Mouse (Mus musculus): ENCODE measurements at regions not wholly inside any gene's neighbourhood (a gene's known extent, or its start where the extent isn't known, plus 50 kb on each side); places are given as distances from the start of the nearest gene placed in this dataset.

GRCm38 (mm10) chr2:72794501-72794900 lies 185.7 kb downstream of the Sp3 start:
- TF ChIP-seq CTCF (IDR thresholded peaks at IDR 0.05; ENCODE audit: control insufficient read depth, insufficient read depth, insufficient replicate concordance, low read depth, low read length) (no peak), POLR2A (IDR thresholded peaks at IDR 0.05; ENCODE audit: control insufficient read depth, low read depth, low read length) (no peak)
- no peaks in the 10 kb centered on the region for H3K36me3 ChIP-seq (ENCODE audit: control insufficient read depth, insufficient read depth, low read length)
- no peaks in the 10 kb centered on the region for H3K4me1 ChIP-seq (ENCODE audit: control insufficient read depth, insufficient read depth, low read length)
- no peak overlapping the region for H3K27ac ChIP-seq (ENCODE audit: control insufficient read depth, insufficient read depth, low read depth, low read length)
- no peaks in the 10 kb centered on the region for H3K27me3 ChIP-seq (ENCODE audit: control insufficient read depth, insufficient read depth, low read length)
- no peak overlapping the region for H3K4me3 ChIP-seq (ENCODE audit: control insufficient read depth, low read depth, low read length)

GRCm38 (mm10) chr2:72797002-72797718 lies 183.1 kb downstream of the Sp3 start:
- Histone ChIP-seq H3K4me3 (ENCODE audit: control insufficient read depth, low read depth, low read length) (no peak overlapping the region), H3K27me3 (ENCODE audit: control insufficient read depth, insufficient read depth, low read length) (no peaks in the 10 kb centered on the region), H3K4me1 (ENCODE audit: control insufficient read depth, insufficient read depth, low read length) (no peaks in the 10 kb centered on the region), H3K36me3 (ENCODE audit: control insufficient read depth, insufficient read depth, low read length) (no peaks in the 10 kb centered on the region), H3K27ac (ENCODE audit: control insufficient read depth, insufficient read depth, low read depth, low read length) (no peak overlapping the region)
- no peak for TF ChIP-seq CTCF (IDR thresholded peaks at IDR 0.05; ENCODE audit: control insufficient read depth, insufficient read depth, insufficient replicate concordance, low read depth, low read length)
- no peak for TF ChIP-seq POLR2A (IDR thresholded peaks at IDR 0.05; ENCODE audit: control insufficient read depth, low read depth, low read length)

DNA sequence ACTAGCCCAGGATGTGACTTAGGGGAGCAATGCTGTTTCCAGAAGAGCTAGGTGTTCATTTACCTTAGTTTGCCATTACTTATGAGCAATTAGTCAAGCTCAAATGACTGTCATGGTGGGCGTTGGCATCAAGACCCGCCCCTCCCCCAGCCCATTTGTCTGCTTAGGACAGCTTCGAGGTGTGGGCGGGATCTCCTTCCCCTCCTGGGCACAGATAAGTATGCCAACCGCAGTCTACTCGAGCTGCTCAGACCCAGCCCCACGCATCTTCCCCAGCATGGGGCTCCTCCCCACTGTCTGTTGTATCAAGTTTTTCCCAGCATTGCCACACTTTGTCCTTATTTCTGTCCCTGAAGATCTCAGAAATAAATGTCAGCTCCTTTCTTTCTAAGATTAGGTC lies 179.6 kb downstream of the Sp3 start:
- no peak overlapping the region for H3K27ac ChIP-seq (ENCODE audit: control insufficient read depth, insufficient read depth, low read depth, low read length)
- no peaks in the 10 kb centered on the region for H3K27me3 ChIP-seq (ENCODE audit: control insufficient read depth, insufficient read depth, low read length)
- H3K4me3 ChIP-seq (ENCODE audit: control insufficient read depth, low read depth, low read length), result no peak overlapping the region
- TF ChIP-seq POLR2A (IDR thresholded peaks at IDR 0.05; ENCODE audit: control insufficient read depth, low read depth, low read length), result no peak
- TF ChIP-seq CTCF (IDR thresholded peaks at IDR 0.05; ENCODE audit: control insufficient read depth, insufficient read depth, insufficient replicate concordance, low read depth, low read length), result no peak
- H3K36me3 ChIP-seq (ENCODE audit: control insufficient read depth, insufficient read depth, low read length), result no peaks in the 10 kb centered on the region
- H3K4me1 ChIP-seq (ENCODE audit: control insufficient read depth, insufficient read depth, low read length), result no peaks in the 10 kb centered on the region

GRCm38 (mm10) chr2:72813282-72813974 lies 166.8 kb downstream of the Sp3 start:
- TF ChIP-seq POLR2A (IDR thresholded peaks at IDR 0.05; ENCODE audit: control insufficient read depth, low read depth, low read length), result no peak
- TF ChIP-seq CTCF (IDR thresholded peaks at IDR 0.05; ENCODE audit: control insufficient read depth, insufficient read depth, insufficient replicate concordance, low read depth, low read length), result no peak
- Histone ChIP-seq H3K27ac (ENCODE audit: control insufficient read depth, insufficient read depth, low read depth, low read length) (no peak overlapping the region), H3K36me3 (ENCODE audit: control insufficient read depth, insufficient read depth, low read length) (no peaks in the 10 kb centered on the region), H3K4me3 (ENCODE audit: control insufficient read depth, low read depth, low read length) (no peak overlapping the region), H3K27me3 (ENCODE audit: control insufficient read depth, insufficient read depth, low read length) (no peaks in the 10 kb centered on the region), H3K4me1 (ENCODE audit: control insufficient read depth, insufficient read depth, low read length) (no peaks in the 10 kb centered on the region)

- H3K4me1 ChIP-seq (ENCODE audit: control insufficient read depth, insufficient read depth, low read length), result no peaks in the 10 kb centered on the region
- no peak overlapping the region for H3K4me3 ChIP-seq (ENCODE audit: control insufficient read depth, low read depth, low read length)
- no peak overlapping the region for H3K27ac ChIP-seq (ENCODE audit: control insufficient read depth, insufficient read depth, low read depth, low read length)
- H3K27me3 ChIP-seq (ENCODE audit: control insufficient read depth, insufficient read depth, low read length), result no peaks in the 10 kb centered on the region
- TF ChIP-seq CTCF (IDR thresholded peaks at IDR 0.05; ENCODE audit: control insufficient read depth, insufficient read depth, insufficient replicate concordance, low read depth, low read length) (no peak), POLR2A (IDR thresholded peaks at IDR 0.05; ENCODE audit: control insufficient read depth, low read depth, low read length) (no peak)
- H3K36me3 ChIP-seq (ENCODE audit: control insufficient read depth, insufficient read depth, low read length), result no peaks in the 10 kb centered on the region
These were observed 155.0 kb downstream of the Sp3 start for GRCm38 (mm10) chr2:72825251-72825650.

DNA sequence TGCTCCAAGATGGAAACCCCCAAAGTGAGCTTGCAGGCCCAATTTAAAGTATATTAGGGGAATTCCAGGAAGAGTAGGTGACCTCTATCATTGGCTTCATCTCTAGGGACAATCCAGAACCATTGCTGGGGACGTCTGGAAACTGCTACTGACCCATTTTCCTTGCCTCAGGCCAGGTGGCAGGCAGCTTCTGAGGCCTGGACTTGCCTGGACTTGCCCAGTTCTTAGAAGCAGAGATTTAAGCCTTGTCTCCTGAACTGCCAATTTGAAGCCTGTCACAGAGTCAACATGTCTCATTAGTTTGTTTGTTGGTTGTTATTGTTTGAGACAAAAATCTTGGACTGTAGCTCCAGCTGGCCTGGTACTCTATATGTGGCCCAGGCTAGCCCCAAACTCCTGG lies 151.1 kb downstream of the Sp3 start:
- no peak overlapping the region for H3K4me3 ChIP-seq (ENCODE audit: control insufficient read depth, low read depth, low read length)
- no peaks in the 10 kb centered on the region for H3K27me3 ChIP-seq (ENCODE audit: control insufficient read depth, insufficient read depth, low read length)
- H3K36me3 ChIP-seq (ENCODE audit: control insufficient read depth, insufficient read depth, low read length), result no peaks in the 10 kb centered on the region
- H3K4me1 ChIP-seq (ENCODE audit: control insufficient read depth, insufficient read depth, low read length), result peaks cover 3% of the 10 kb centered on the region
- TF ChIP-seq POLR2A (IDR thresholded peaks at IDR 0.05; ENCODE audit: control insufficient read depth, low read depth, low read length) (no peak), CTCF (IDR thresholded peaks at IDR 0.05; ENCODE audit: control insufficient read depth, insufficient read depth, insufficient replicate concordance, low read depth, low read length) (no peak)
- no peak overlapping the region for H3K27ac ChIP-seq (ENCODE audit: control insufficient read depth, insufficient read depth, low read depth, low read length)

GRCm38 (mm10) chr2:72832770-72833169 lies 147.5 kb downstream of the Sp3 start:
- TF ChIP-seq POLR2A (IDR thresholded peaks at IDR 0.05; ENCODE audit: control insufficient read depth, low read depth, low read length) (no peak), CTCF (IDR thresholded peaks at IDR 0.05; ENCODE audit: control insufficient read depth, insufficient read depth, insufficient replicate concordance, low read depth, low read length) (no peak)
- H3K36me3 ChIP-seq (ENCODE audit: control insufficient read depth, insufficient read depth, low read length), result no peaks in the 10 kb centered on the region
- no peaks in the 10 kb centered on the region for H3K27me3 ChIP-seq (ENCODE audit: control insufficient read depth, insufficient read depth, low read length)
- H3K4me3 ChIP-seq (ENCODE audit: control insufficient read depth, low read depth, low read length), result no peak overlapping the region
- H3K27ac ChIP-seq (ENCODE audit: control insufficient read depth, insufficient read depth, low read depth, low read length), result no peak overlapping the region
- H3K4me1 ChIP-seq (ENCODE audit: control insufficient read depth, insufficient read depth, low read length), result peaks cover 3% of the 10 kb centered on the region

Data from testis, adult 2 months (tissue).